Mouse (Mus musculus) lung, postnatal 25 days (tissue): ENCODE measurements at regions not wholly inside any gene's neighbourhood (a gene's known extent, or its start where the extent isn't known, plus 50 kb on each side); places are given as distances from the start of the nearest gene placed in this dataset.

Experiments used
- DNase-seq: peaks from one replicate; pipeline ENCODE4 v3.0.0; 2022; ENCODE audit warnings: low spot score

- no peak for DNase-seq
Measured at GRCm38 (mm10) chr15:10767535-10767934, 53.1 kb upstream of the Rai14 start.

DNA sequence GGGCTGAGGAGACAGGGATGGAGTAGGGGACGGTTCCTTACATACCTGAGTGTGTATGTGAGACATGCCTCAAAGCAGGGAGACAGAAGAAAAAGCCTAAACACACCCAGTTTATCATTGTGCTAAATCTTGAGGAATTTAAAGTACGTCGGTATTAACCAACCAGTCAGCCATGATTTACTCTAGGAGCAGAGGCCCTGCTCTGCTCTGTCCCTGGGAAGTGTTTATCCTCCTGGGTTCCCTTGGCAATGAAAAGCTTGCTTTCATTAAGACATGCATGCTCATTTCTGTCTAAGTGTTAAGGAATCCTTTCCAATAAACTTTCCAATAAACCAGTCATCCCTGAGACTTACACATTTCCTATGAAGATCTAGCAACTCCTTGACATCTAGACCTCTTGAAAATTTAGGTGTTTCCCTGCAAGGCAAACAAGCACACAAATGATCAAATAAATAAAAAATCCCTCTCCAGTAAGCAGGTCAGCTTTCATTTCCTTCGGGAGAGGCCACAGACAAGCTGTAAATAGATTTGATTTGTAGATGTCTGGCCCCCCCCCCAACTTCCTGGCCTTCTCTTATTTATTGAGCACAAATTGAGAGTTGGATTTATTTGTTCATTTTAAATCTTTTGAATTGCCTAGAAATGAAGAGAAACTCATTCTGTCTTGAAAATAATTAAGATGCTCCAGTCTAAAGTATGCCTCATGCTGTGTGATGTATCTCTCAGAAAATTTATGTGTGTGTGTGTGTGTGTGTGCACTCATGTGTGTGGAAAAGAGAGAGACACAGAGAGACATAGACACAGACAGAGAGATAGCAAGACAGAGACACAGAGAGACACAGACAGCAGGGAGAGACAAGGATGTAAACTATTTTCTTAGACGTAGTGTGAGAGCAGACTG lies 56.2 kb upstream of the Rai14 start:
- no peak for DNase-seq

GRCm38 (mm10) chr15:10771311-10771690 lies 56.9 kb upstream of the Rai14 start:
- DNase-seq = peak; percentile 68

DNA sequence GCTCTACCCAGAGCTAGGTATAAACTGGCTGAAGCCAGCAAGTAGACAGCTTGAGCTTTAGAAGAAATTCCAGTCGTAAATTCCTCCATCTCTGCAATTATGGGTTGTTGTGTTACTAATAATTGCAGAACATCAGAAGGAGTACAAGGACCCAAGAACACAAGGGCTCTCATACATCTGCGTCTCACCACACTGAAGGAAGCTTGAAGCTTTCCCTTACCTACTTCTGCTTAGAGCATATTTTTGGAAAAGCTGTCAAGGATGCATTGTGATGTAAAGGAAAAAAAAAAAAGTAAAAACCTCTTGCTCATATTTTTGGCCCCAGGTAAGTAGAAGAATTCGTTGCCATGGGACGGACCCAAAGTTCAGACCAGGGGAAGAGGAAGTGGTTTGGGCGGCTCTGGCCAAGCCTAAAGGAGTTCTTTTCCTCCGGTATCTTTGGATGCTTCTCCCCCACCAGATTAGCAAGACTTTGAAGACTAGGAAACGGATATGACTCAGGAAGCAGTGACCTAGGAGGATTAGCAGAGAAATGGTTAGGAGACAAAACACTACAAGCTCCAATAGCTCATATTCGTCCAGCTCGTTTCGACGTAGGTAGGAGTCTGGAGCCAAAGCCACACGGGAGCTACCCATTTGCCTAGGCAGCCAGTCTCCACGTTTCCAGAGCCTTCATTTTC lies 65.7 kb upstream of the Rai14 start:
- peak; percentile 21 for DNase-seq

- no peak for DNase-seq
Measured at GRCm38 (mm10) chr15:10789371-10789770, 74.9 kb upstream of the Rai14 start.

DNA sequence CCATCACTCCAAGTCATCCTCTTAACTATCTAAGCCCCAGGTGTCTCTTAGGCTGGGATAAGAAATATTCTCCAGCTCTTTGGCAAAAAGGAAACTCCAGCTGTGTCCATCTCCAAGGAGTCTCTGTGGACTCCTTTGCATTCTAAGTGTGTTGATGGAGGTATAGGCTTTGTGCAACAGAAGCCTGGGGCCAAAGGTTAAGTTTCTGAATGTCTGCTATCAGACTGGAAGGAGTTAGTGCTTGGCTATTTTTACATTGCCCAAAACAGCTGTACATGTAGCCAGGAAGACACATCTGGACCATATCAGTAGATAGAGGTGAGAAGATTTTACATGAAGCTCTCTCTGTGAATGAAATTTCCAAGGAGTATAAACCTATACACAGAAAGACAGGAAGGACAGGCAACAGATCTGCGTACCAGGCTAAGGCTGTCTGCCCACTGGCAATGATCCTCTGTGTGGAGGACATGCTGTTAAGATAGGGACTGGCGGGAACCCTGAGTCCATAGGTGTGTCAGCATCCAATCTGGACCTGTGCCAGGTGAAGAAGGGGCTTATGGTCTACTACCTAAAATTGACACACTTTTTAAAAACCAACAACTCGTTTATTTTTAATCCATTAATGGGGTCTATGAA lies 76.6 kb upstream of the Rai14 start:
- DNase-seq = no peak

- no peak for DNase-seq
Measured at GRCm38 (mm10) chr15:10791516-10792112, 77.2 kb upstream of the Rai14 start.

DNA sequence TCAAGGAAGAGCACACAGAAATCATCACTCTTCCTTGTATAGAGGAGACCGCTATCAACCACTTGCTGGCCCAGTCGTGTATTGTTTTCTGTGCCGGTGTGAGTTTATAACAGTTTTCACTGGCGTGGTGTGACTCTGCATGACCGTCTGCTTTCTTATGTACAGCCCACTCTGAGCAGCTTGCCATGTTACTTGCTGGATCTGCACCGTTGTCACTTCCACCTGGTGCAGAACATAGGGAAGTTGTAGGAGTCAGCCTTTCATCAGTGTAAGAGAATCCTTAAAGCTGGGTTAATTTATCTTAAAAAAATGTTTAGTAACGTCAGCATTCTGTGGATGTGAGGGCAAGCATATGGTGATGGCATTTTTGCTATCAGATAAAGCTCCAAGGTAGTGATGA lies 77.7 kb upstream of the Rai14 start:
- no peak for DNase-seq

DNA sequence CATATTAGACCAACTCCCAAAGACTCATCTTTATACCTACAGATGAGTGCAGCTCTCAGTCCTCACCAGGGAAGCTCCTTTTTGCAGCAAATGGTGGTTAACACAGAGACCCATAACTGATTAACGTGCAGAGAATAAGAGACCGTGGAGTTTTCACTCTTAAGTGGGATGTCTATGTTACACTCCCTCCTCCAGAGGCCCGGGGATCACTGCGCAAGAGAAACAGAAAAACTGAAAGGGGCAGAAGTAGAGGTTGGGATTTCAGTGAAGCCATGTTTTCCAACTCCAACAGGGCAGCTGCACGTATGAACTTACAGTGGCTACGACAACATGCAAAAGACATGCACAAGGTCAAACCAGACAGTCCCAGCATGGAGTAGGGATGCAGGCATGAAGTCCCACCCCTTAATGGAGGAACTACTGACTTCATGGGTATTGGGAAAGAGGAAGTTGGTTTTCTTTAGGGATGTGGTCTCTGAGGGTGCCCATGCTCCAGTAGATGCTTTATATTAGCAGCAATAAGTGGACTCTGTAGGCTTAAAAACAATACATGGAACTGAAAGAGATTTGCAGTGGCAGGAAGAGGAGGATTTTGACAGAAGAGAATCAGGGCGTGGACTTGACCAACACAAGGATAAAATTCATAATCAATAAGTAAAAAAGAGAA lies 80.8 kb upstream of the Rai14 start:
- no peak for DNase-seq

DNA sequence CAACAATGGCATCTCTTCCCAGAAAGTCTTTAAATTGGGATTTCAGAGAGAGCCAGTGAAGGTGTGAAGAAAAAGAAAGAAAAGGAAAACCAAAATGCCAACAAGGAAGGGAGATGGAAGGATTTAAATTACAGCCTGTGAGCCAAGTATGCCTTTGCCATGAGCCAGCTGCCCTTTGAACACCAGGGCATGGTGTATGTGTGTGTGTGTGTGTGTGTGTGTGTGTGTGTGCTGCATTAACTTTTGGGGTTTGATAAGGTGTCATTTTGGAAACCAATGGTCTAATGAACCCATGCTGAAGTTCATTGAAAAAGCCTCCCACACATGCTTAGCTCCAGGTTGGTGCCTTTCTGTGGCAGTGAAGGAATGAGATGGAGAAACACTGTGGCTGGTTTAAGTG lies 85.2 kb upstream of the Rai14 start:
- no peak for DNase-seq

GRCm38 (mm10) chr15:10814195-10814594 lies 99.8 kb upstream of the Rai14 start:
- DNase-seq = no peak

GRCm38 (mm10) chr15:10814709-10815108 lies 100.3 kb upstream of the Rai14 start:
- no peak for DNase-seq

DNA sequence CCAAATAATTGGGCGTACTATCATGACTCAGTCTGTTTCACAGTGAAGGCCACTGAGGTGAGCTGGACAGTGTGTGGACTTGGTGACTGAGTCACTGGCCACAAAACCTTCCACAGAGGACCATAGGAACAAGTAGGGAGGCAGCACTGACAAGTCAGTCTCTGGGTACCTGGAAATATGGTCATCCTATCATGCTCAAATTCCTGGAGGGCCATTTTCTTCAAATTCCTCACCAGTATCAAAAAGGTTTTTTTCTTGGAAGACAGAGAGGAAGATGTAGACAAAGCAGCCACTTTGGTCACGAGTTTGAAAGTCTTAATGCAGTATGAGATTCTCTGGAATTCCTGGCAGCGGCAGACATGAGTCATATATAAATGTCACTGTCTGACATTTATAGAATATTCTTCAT lies 101.8 kb upstream of the Rai14 start:
- no peak for DNase-seq

GRCm38 (mm10) chr15:10818216-10818615 lies 103.8 kb upstream of the Rai14 start:
- DNase-seq = peak; percentile 94

- no peak for DNase-seq
Measured at GRCm38 (mm10) chr15:10818706-10819105, 104.3 kb upstream of the Rai14 start.

GRCm38 (mm10) chr15:10823933-10824332 lies 109.5 kb upstream of the Rai14 start:
- DNase-seq = no peak

DNA sequence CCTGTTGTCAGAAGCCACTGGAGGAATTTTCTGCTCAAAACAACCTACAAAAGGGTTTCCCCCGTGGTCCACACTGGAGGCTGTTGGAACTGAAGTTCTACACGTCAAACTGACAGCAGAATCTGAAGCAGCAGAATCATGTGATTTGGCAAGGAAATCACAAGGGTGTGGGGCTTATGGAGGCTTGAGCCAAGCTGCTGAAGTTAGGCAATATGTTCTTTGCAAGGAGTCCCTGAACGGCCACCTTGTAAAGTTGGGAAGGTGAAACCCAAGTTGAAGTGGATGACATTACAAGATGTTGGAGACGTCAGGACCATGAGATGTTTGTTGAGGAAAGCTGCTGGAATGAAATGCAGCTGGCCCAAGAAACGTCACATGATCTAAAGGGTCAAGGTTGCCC lies 115.2 kb upstream of the Rai14 start:
- peak; percentile 34 for DNase-seq

- no peak for DNase-seq
Measured at GRCm38 (mm10) chr15:10830478-10830877, 116.1 kb upstream of the Rai14 start.

- DNase-seq = no peak
Measured at GRCm38 (mm10) chr15:10831106-10831505, 116.7 kb upstream of the Rai14 start.

GRCm38 (mm10) chr15:10832331-10832730 lies 117.9 kb upstream of the Rai14 start:
- DNase-seq = no peak

DNA sequence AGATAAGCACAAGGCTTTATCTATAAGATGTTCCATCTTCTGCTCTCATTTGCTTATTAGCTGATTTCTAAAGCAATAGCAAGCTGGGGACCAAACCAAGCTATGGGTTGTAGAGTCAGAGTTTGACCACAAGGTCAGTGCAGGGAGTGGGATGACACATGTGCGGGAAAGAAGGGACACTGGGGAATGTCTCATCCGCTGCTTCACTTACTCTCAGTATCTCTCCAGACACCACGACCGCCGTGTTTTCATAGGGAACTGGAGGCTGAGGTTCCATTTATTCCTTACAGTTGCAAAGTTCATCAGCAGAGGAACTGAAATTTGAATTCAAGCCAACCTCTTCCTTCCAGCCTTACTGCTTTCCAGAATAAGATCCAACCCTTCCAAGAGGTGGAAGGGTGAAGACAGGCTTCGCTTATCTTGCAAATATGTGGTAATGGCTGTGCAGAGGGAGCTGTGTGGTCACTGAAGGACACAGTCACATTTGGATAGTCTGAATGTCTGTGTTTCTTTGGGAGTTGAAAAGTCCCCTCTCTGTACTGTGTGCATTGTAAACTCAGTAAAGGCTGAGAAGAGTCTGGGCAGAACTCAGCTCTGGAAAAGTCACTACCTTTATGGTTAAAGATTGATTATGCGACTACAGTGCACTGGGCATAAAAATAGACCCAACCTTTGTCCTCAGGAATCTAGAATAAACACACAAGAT lies 118.1 kb upstream of the C1qtnf3 start:
- DNase-seq = no peak
